Mouse (Mus musculus) cerebellum, adult 18-20 months (tissue): ENCODE data around the gene Kif22.

Experiments
- DNase-seq, 2 experiments: peaks; one replicate each; pipeline ENCODE4 v3.0.0; 2021

Gene Kif22

DNA sequence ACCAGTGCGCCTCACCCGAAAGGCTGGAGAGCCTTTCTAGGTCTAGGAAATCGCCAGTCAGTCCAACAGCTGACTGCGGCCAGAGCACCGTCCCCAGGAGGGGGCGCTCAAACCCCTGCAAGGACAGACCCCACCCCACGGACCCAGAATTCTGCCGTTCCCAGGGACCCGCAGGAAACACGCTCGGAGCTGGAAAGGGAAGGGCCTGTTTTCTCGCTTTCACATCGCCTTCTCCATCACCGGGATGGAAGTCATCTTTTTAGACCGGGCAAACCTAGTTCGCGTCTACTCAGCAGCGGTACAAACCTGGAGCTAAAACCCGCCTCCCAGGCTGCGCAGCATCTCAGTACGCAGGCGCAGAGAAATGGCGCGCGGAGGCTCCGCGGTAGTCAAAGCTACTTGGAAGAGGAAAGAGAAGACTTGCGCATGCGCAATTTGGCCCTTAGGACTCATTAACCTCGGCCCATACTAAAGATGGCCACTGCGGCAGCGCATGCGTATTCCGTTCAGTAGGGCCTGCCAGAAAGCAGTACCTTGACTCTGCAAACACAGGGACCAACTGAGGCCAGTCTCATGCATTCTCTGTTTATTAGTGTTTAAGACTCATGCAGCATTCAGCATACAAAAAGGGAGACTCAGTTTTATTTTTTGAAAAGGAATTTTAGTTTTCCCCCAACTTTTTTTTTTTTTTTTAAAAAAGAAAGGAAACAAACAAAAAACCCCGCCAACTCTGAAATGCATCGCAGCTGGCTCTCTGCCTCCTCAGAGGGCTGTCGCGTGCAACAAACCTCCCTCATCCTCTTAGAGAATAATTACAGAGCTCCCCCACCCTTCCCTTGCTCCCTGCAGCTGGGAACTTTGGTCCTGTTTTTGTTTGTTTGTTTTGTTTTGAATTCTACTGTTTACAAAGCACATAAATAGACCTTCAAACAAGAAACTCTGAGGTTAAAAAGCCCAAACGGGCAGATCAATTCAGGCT is 25.0 kb downstream of the Kif22 start, which contains the start of gene Pagr1a:
Gene Pagr1a (minus strand): TSS at position 382 of the 979 bp plus-strand sequence.
- peak; percentile 97 to 98 for DNase-seq

DNA sequence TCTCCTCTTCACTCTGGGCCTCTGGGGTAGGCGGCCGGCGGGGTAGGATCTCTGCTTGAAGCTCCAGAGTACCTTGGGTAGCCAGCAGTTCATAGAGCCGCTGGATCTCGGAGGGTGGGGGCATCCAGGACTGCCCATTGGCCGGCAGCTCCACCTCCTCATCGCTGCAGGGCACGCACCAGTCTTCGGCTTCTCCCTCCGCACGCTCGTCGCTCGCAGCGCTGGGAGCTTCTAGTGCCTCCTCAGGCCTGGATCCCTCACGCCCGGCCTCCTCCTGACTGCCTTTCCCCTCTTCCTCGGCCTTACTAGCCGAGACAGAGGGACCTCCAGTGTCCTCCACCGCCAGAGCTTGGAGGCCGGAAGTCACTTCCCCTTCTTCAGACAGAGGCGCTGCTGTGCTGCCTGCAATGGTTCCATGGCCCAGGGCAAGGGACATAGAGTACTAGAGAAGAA is 25.8 kb downstream of the Kif22 start:
- DNase-seq: peak; percentile 69 to 72

DNA sequence TGATC is 26.0 kb downstream of the Kif22 start, which contains the start of gene Pagr1b:
Gene Pagr1b (minus strand): TSS at position 4 of the 5 bp plus-strand sequence.
- no peak for DNase-seq

DNA sequence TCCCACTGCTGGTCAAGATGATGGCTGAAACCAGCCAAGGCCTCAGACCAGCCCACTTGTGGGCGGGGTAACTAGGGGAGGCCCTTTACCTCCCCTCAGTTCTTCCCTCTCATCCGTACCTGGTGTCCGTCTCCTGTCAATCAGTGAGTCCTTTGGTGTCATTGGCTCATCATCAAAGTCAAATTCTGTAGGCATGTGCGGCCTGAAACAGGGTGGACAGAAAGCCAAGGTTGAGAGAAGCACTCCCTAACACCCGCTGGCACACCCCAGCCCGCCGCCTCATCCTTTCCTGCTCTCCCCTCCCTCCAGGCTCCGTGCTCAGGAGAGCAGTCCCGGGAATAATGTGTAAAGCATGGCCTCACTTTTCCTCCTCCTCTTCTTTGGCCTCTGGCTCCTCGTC is 26.2 kb downstream of the Kif22 start:
- DNase-seq: peak; percentile 63 to 74

DNA sequence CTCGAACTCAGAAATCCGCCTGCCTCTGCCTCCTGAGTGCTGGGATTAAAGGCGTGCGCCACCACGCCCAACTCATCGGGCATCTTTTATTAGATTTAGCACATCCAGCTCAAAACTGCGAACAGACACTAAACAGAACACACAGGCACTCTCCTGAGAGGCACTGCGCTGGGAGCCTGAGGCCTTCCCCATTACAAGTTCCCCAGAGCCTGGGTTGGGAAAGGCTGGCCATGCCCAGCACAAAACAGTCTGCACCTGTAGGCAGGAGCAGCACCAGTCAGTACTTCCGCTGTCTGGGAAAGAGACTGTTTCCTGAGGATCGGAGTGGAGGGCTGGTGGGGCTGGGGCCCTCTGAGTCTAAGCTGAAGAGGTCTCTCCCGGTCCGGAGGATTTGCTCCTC is 27.3 kb downstream of the Kif22 start:
- no peak for DNase-seq

DNA sequence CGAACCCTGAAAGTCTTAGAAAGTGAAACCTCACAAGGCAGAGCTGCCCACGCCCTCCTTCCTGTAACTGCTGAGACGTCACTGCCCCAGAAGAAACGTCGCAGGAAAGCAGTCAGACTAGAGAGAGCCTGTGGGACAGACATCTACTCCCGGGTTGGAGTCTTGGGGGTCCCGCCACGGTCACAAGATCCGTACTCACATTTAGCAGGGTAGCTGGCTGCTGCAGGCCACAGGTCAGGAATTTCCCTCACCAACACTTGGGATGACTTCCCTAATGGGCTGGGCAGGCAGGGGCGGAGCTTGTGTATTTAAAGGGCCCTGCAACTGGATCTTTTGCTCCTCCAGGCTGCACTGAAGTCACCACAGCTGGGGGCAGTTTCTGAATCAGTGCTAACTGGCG is 28.0 kb downstream of the Kif22 start, which contains the start of gene Mvp:
Gene Mvp (minus strand): TSS at position 302 of the 400 bp plus-strand sequence.
- peak; percentile 70 to 73 for DNase-seq

DNA sequence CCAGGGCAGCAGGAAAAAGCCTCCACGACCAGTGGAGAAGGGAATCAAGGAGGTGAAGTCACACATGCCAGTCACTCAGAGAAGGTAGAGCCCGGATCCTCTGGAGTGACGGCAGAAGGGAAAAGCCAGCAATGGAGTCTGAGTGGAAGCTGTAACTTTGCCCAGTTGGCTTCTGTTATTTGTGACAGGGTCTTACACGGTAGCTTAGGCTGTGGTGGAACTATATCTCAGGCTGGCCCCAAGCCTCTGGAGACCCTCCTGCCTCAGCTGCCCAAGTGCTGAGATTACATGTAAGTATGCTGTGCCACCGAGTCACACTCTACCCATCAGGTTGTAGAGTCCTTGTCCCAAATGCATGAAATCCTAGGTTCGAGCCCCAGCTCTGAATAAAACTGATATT is 28.9 kb downstream of the Kif22 start:
- no peak for DNase-seq

DNA sequence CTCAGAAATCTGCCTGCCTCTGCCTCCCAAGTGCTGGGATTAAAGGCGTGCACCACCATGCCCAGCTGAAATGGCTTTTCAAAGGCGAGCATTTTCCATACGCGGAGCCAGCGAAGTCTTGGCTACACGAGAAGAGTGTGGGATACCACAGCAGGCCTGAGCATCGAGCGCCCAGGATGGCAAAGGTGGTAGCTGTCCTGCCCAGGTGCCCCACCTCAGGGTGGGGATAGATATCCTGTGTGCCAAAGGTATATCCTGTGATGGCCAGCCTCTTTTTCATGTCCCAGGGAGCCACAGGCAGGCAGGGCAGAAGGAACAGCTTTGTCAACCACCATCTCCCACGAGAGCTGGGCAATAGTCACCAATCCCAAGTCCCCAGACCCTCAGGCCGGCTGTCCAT is 29.4 kb downstream of the Kif22 start:
- DNase-seq: no peak

DNA sequence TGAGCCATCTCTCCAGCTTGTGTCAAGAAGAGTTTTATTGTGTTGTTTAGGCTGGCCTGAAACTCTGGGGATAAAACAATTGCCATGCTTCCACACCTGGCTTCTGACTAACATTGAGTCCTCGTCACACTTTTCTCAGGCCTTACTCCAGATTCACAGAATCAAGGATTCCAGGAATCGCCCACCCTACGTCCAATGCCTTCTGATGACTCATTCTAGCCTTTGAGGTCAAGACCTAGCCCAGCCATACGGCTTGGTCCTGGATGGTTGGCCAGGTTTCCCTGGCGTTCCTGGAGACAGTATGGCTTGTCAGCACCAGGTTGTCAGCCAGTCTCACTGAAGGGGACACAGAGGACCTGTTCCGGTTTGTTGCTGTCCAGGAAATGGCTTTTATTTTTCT is 29.9 kb downstream of the Kif22 start:
- DNase-seq: peak in 1 of 2 experiments; percentile 35

DNA sequence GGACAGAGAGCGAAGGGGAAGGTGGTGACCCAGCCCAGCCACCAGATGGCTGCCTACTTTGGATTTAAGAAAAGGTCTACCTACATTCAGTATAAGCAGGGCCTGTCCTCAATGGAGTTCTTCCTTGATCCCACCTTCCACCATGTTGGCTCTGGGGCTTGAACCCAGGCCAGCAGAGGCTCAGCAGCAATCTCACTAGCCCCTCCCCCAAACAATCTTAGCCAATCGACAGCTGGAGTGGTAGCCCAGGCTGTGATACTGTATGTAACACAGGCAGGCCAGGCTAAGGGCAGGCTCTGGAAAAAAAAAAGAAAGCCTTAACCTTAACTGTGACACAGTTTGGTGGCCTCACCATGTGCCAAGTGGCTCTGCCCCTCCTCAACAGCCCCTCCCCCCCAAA is 30.6 kb downstream of the Kif22 start:
- no peak for DNase-seq

DNA sequence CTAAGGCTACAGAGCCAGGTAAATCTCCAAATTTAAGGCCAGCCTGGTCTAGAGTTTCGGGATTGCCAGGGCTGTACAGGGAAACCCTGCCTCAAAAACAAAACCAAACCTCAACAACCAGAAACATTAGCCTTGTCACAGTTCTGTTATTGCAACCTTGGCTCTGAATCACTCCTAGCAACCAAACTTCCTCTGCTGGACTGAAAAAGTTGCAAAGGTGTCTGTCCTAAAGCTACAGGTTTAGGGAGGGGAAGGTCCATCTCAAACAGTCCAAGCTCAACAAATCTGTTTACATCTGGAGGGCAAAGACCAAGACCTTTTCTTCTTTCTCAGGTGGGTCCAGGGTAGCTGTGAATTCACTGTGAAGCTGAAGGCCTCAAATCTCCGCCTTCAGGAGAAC is 31.2 kb downstream of the Kif22 start:
- DNase-seq: no peak

DNA sequence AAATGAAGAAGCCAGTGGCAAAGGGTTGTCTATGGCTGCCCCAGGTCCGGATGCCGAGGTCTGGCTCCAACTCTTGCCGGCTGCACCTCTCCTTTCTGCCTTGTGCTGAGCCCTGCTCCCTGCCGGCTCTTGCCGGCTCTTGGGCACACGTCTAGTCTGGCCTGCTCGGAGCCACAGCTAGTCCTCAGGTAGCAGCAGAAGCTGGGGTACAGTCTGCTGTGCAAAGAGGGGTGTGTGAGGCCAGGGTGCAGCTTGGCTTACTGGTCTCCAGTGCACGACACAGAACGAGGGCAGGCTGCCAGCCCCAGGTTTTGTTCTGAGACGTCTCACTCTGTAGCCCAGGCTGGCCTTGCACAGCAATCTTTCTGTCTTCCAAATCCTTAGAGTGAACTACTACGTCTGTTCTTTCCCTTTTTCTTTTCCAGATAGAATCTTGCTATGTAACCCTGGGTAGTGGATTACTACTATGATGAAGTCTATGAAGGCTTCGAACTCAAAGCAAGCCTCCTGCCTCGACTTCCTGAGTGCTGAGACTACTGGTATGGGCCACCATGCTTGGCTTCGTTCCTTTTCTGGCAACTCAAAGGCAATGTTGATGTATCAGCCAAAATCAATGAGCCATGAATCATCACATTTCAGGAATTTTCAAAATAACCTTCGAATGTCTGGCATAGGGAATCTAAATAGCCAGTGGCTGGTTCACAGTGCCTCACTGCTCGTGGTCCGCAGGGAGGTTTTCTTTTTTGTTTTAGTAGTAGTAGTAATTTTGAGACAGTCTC is 32.8 kb downstream of the Kif22 start:
- DNase-seq: peak; percentile 59 to 69

DNA sequence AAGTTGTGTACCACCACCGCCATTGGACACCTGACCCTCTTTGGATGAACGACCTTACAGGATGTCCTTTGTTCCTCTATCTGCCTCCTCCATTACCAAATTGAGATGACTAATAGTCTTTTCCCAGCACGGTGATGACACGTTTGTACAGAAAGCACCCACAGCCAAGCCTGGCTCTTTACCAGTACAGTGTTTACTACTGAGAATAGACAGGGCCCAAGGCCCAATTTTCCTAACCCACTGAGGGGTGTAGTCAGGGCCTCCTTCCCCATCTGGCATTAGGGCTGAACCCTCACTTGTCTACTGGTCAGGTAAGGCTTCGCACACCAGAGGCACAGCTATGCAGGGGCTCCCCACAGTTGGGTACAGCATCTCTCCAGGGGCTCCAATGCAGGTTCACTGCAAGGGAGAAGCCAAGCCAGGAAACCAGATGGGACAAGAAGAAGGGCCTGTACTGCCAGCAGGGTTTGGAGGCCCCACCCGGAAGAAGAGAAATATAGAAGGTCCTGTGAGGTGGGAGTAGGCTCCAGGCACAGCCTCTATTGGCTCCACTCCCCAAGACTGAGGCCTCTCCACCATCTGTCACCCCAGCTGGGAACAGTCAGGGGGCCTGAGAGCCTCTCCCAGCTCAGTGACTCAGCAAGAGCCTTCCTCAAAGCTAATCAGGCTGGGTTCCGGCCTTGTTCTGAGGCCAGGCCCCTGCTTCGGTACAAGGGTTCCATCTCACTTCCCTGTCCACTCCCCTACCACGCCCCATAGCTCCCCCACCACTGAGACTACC is 33.8 kb downstream of the Kif22 start:
- peak; percentile 97 to 99 for DNase-seq

DNA sequence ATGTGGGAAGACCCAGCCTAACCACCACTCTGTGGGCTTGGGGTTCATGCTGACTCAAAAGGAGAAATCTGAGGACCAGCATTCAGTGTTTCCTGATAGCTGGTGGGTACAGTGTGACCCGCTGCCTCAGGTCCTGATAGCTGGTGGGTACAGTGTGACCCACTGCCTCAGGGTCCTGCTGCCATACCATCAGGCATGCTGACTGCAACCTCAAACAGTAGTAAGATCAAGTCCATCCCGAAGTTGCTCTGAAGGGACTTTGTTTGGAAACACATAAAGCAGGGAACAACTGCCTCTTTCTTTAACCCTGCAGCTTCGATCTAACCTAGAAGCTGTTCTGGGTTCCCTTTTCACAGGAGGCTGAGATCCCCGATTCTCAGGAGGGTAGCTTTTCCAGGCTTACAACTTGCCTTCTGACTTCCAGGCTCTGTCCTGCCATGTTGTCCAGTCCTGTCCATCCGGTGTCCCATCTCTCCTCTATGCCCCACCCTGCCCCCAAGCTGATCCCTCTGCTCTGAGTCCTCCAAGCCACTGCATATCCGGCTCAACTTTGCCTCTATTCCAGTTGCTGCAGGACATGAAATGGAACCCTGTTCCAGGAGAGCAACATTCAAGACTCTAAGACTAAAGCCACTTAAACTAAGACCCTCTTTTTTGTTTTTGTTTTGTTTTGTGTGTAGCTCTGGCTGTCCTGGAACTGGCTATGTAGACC is 34.8 kb downstream of the Kif22 start:
- DNase-seq: peak in 1 of 2 experiments; percentile 44

DNA sequence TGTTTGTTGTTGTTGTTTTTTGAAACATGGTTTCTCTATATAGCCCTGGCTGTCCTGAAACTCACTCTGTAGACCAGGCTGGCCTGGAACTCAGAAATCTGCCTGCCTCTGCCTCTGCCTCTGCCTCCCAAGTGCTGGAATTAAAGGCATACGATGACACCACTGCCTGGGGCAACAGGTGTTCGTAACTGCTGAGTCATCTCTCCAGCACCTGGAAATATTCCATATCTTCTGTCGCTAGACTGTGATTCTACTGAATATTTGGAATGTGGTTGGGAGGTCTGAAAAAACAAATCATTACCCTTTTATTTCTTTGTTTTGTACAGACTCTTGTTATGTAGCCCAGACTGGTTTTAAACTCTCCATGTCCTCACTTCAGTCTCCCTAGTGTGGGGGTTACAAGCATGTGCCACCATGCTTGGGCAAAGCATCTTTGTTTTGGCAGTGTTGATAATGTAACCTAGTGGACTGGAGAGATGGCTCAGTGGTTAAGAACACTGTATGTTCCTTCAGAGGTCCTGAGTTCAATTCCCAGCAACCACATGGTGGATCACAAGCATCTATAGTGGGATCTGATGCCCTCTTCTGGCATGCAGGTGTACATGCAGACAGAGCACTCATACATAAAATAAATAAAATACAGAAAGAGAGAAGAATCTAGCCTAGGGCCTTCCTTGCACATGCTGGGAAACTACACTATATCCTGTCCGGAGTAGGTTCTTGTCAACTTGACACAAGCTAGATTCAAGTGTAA is 38.0 kb downstream of the Kif22 start:
- no peak for DNase-seq

DNA sequence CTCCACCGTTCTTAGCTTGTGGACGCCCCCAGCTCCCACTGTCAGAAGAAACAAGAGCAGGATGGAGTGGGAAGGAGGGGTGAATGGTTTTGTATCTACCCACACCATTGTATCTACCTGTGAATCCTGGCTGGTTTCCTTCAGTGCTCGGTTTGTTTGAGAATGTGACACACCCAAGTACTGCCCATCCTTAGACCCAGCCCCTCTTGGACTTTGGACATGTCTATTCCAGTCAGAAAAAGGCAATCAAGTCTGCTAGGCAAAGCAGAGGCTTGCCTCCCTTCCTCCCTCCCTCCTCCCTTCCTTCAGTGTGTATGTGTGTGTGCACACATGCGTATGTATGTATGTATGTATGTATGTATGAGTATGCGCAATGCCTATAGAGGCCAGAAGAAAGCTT is 38.7 kb downstream of the Kif22 start:
- DNase-seq: no peak

DNA sequence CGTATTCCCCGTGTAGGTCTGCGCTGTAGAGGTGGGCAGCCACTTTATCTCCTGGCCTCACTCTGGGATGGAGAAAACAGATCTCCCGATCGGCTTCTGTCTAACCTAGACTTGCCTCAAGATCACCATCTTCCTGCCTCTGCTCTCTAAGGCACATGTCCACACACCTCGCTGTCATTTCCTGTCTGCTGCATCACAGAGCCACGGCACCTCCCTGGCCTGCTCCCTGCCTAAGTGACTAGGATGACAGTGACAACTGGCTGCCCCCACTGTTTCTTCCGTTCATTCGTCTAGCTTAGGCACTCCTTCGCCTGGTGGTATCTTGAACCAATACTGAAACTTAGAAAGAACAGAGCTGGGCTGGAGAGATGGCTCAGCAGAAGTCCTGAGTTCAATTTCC is 42.7 kb downstream of the Kif22 start:
- no peak for DNase-seq

DNA sequence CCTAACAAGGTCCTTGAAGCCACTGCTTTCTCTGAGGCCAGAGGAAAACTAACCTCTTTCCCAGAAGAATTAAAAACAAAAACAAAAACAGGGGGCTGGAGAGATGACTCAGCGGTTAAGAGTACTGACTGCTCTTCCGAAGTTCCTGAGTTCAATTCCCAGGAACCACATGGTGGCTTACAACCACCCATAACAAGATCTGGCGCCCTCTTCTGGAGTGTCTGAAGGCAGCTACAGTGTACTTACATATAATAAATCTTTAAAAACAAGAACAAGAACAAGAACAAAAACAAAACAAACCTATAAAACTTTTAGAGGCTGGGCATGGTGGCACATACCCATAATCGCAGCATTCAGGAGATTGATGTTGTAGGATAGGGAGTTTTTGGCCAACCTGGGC is 45.8 kb downstream of the Kif22 start:
- no peak for DNase-seq

DNA sequence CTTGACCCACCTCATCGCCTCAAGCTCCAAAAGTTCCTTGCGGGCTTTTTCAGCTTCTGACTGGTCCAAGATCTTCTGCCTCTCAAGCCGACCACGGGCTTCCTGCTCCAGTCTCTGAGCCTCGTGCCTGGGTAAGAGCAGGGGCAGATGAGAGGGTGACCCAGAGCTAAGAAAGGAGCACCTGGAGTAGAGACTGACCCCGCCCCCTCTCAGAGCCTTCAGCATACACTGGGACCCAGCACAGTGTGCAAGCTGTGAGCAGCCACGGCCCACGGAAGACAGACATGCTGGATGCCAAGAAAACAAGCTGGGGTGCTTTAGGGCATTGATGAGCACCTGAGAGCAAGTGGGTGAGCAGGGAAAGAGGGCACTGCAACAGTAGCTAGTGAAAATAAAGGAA is 53.5 kb downstream of the Kif22 start:
- no peak for DNase-seq

DNA sequence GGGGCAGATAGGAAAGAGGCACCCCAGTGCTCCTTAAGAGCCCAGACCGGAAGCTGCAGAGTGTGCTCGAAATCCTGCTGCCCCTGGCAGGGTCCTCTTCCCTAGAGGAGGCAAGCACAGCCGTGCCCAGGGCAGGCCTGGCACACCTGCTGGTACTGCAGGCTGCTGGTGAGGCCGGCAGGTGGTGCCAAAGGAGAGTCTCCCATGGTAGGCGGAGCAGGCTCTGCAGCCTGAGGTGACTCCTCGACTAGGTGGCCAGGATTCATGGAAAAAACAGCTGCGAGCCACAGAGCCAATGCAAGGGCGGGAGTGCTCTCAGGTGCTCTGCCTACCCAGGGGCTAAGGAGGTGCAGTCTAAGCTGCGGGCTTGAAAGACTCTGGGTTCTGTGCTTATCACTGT is 56.0 kb downstream of the Kif22 start:
- peak; percentile 85 to 88 for DNase-seq

DNA sequence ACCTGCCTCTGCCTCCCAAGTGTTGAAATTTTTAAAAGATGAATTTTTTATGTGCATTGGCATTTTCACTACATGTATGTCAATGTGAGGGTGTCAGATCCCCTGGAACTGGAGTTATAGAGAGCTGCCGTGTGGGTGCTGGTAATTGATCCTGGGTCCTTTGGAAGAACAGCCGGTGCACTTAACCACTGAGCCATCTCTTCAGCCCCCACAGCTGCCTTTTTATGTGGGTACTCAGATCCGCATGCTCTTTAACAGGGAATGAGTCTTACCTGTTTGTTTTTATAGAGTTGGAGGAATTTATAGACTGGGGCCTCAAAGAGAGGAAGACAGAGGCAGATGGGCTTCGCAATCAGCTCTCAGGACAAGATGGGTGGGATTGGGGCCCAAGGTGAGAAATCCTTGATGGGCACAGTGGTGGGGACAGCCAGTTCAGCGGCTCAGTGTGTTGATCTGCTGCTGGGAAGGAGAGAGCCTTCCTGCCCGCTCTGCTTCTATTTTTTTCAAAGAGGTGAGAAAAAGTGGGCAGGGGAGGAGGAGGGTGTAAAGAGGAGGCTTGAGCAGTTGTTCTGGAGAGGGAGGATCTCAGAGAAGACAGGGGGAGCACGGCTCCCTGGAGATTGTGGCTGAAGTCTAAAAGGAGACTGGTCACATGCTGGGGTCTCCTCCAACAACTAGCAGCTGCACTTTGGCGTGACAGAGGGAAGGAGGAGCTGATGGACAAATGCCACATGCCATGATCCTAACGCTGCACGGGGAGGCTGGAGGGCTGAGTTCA is 57.4 kb downstream of the Kif22 start:
- DNase-seq: no peak
